Mouse (Mus musculus): ENCODE data around the gene Gm20388. TPM values are rescaled to one million over a fixed set of nuclear protein-coding genes. Genes with fewer than 3 reads are reported as not detected.

The Gm20388 gene
- polyA plus RNA-seq, 1 experiment from 2014 or later, result 2.5 TPM

DNA sequence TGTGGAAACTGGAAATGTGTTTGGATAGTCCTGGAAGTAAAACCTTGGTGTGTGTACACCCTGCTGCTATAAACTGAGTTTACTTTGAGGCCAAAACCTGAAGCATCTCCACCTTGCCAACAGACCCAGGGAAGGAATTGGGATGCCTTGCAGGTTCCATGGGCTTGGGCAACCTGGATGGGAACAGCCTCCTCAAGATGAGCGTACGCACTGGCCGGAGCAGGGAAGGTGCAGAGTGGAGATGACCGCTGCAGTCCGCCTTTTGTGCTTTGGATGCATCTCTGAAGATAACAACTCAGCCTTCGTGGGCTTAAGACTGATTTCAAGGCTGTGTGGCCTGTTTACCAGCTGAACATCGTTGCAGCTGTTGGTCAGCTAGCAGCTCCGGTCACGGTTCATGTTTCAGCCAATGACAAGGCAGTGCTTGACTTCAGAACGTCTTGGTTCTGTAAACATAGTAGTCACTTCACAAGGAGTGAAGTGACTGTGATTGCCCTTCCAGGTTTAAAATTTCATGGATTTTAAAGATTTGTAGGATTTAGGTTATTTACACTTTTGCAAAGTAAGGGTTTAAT lies 2044.4 kb downstream of the Gm20388 start:
- WGBS, result 84% methylated on average over 10 of the region's 10 CpGs
- H3K9me3 ChIP-seq (replicated peaks), result no peaks in the 10 kb centered on the region
- no peak overlapping the region for H3K4me3 ChIP-seq
- H3K4me1 ChIP-seq, result peaks cover 21% of the 10 kb centered on the region
- no peaks in the 10 kb centered on the region for H3K27me3 ChIP-seq (ENCODE audit: low read depth, poor library complexity, severe bottlenecking)
- H3K27ac ChIP-seq, result no peak overlapping the region
- H3K36me3 ChIP-seq, result peaks cover 52% of the 10 kb centered on the region
- no peak for DNase-seq (ENCODE audit: low spot score)

DNA sequence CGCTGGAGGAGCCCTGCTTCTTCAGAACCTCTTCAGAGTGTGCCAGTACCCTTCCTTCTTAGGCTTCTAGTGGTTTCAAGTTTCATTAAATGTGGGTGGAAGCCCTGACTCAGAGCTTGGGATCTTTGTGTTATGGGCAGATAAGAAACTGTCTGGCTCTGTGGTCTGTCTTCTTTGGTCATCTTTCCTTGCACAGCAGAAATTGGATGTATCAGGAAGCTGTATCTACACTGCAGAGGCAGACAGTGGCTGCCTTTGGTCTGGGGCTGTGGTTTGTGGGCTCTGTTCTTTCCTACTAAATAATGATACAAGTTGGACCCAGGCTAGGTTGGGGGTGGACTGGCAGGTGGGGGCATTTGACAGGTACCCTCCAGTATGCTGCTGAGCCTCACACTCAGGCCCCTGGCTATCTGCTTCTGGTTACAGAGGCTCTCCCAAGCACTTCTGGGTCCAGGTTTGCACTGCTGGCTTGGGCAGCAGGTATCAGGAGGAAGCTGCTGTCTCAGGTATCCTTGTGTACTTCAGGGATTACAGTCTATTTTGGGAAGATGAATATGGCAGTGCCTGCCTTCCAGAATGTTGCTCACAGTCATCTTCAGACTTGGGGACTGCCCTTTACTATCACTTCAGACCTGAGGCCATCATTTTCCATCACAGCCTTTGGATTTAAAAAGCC lies 2045.3 kb downstream of the Gm20388 start:
- no peak overlapping the region for H3K27ac ChIP-seq
- WGBS, result 74% methylated on average over 1 of the region's 1 CpGs
- no peak for DNase-seq (ENCODE audit: low spot score)
- H3K4me1 ChIP-seq, result peaks cover 21% of the 10 kb centered on the region
- H3K4me3 ChIP-seq, result no peak overlapping the region
- H3K36me3 ChIP-seq, result peaks cover 60% of the 10 kb centered on the region
- no peaks in the 10 kb centered on the region for H3K27me3 ChIP-seq (ENCODE audit: low read depth, poor library complexity, severe bottlenecking)
- H3K9me3 ChIP-seq (replicated peaks), result no peaks in the 10 kb centered on the region

DNA sequence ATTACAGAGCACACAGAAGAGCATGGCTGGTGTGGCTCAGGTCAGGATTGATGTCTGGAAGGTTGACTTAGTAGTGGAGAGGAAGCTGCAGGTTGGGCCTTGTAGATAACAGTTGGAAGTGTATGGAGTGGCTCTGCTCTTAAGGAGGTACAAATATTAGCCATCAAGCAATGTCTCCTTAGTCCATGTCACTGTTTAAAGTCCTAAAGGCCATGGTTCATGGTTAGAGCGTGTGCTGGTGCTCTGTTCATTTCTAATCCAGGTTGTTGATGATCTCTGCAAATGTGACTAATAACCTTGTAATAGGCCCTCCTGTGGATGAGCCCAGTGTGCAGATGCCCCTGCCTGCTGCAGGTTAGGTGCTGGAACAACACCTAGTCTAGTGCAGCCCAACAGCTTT lies 2047.8 kb downstream of the Gm20388 start:
- 88% methylated on average over 1 of the region's 1 CpGs for WGBS
- Histone ChIP-seq H3K27ac (no peak overlapping the region), H3K4me1 (peaks cover 3% of the 10 kb centered on the region; the same call in 1 of the 2 replicates), H3K9me3 (replicated peaks) (no peaks in the 10 kb centered on the region), H3K36me3 (peaks cover 50% of the 10 kb centered on the region), H3K4me3 (no peak overlapping the region), H3K27me3 (ENCODE audit: low read depth, poor library complexity, severe bottlenecking) (no peaks in the 10 kb centered on the region)
- no peak for DNase-seq (ENCODE audit: low spot score)

DNA sequence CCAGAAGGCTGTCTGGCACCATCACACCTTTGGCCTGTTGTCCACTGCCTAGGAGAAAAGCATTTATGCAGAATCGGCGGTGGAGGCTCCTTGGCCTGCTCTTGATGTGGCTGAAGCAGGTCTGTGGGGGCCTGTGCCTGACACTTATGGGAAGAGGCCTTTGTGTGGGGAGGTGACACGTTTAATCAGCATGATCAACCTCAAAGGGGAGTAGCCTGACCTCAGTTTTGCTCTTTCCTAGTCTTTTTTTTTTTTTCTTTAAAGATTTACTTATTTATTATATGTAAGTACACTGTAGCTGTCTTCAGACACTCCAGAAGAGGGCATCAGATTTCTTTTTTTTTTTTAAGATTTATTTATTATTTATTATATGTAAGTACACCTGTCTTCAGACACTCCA lies 2052.3 kb downstream of the Gm20388 start:
- no peak for DNase-seq (ENCODE audit: low spot score)
- Histone ChIP-seq H3K9me3 (replicated peaks) (no peaks in the 10 kb centered on the region), H3K27ac (no peak overlapping the region), H3K4me1 (peaks cover 37% of the 10 kb centered on the region), H3K27me3 (ENCODE audit: low read depth, poor library complexity, severe bottlenecking) (no peaks in the 10 kb centered on the region), H3K4me3 (no peak overlapping the region), H3K36me3 (peaks cover 25% of the 10 kb centered on the region)
- 82% methylated on average over 3 of the region's 3 CpGs for WGBS

DNA sequence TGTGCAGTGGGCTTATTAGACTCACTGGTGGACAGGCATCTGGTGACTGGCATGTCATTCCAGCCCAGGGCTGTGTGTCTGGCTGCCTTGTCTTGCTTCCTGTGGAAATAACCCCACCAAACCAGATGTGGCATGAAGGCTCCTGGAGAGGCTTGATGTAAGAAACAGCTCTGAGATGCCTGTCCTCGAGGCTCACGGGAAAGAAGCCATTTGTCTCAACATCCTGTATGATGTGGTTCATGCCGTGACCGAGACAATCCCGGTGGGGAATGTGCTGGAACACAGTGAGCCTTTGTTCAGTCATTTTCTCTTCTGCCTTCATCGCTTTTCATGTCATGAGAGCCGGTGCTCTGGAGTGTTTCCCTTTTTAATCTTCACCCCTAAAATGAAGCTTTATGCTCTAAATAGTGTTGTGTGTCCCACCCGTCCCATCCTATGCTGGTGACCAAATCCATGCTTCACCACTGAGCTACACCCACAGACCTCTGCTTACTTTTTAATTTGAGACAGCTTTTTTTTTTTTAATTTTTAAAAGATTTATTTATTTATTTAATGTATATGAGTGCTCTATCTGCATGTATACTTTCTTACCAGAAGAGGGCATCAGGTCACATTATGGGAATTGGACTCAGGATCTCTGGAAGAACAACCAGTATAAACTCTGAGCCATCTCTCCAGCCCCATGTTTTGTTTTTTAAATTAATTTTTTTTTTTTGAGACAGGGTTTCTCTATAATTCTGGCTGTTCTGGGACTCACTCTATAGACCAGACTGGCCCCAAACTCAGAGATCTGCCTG lies 2054.3 kb downstream of the Gm20388 start:
- no peaks in the 10 kb centered on the region for H3K27me3 ChIP-seq (ENCODE audit: low read depth, poor library complexity, severe bottlenecking)
- peaks cover 49% of the 10 kb centered on the region for H3K4me1 ChIP-seq
- 85% methylated on average over 8 of the region's 8 CpGs for WGBS
- H3K27ac ChIP-seq, result no peak overlapping the region
- peaks cover 18% of the 10 kb centered on the region for H3K36me3 ChIP-seq
- H3K4me3 ChIP-seq, result no peak overlapping the region
- no peaks in the 10 kb centered on the region for H3K9me3 ChIP-seq (replicated peaks)
- no peak for DNase-seq (ENCODE audit: low spot score)

DNA sequence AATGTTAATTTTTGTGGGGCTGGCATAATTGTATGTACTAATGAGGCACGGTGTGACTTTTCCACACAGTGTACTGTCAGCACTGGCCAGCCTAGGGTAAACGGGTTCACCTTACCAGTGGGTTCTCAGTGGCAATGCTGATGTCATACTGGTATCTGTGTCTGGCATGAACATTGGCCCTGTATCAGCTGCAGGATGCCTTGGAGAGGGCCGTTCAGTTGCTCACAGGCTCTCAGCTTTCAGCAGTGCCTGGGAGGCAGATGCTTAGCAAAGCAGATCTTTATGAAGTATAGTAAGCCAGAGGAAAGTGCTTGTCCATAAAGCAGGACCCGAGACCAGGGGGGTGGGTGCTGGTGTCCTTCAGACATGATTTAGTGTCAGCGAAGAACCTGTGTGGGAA lies 2055.5 kb downstream of the Gm20388 start:
- Histone ChIP-seq H3K36me3 (peaks cover 16% of the 10 kb centered on the region), H3K9me3 (replicated peaks) (no peaks in the 10 kb centered on the region), H3K27ac (peak overlapping the region; percentile 75), H3K4me3 (no peak overlapping the region), H3K4me1 (peaks cover 49% of the 10 kb centered on the region), H3K27me3 (ENCODE audit: low read depth, poor library complexity, severe bottlenecking) (no peaks in the 10 kb centered on the region)
- 61% methylated on average over 5 of the region's 5 CpGs for WGBS
- no peak for DNase-seq (ENCODE audit: low spot score)

DNA sequence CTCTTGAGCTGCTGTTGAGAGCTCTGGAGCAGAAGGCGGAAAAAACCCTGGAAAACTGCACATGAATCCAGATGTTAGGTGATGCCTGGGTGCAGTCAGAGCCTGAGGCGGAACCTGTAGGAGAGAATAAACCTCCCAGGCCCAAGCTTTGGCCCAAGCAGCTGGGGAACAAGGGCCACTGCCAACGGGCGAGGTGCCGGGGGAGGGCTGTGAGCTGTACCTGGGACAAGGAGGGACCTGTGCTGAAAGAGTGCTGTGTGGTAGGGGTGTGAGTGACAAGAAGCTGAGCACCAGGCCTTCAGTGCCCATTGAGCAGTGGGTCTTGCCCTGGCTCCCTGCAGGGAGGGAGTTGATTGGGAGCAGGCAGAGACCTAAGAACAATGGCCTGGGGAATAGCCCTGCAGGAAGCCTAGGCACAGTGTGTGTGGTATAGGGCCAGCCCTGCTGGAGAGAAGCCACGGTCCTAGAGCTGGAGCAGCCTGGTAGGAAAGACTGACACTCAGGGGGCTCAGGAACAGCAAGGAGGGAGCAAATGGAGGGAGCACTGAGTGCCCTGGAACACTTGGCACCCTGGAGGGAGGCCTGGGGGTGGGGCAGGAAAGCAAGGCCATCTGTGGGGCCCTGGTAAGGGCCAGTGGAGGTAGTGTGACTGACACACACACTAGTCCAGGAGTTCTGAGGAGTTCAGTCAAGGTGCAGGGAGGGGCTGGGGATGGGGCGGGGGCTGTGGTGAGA lies 2056.2 kb downstream of the Gm20388 start:
- WGBS, result 52% methylated on average over 7 of the region's 7 CpGs
- peaks cover 49% of the 10 kb centered on the region for H3K4me1 ChIP-seq
- H3K27me3 ChIP-seq (ENCODE audit: low read depth, poor library complexity, severe bottlenecking), result no peaks in the 10 kb centered on the region
- peak overlapping the region; percentile 75 for H3K27ac ChIP-seq
- H3K4me3 ChIP-seq, result peak overlapping the region; percentile 6
- peak; percentile 41 for DNase-seq (ENCODE audit: low spot score)
- H3K9me3 ChIP-seq (replicated peaks), result no peaks in the 10 kb centered on the region
- peaks cover 18% of the 10 kb centered on the region for H3K36me3 ChIP-seq

DNA sequence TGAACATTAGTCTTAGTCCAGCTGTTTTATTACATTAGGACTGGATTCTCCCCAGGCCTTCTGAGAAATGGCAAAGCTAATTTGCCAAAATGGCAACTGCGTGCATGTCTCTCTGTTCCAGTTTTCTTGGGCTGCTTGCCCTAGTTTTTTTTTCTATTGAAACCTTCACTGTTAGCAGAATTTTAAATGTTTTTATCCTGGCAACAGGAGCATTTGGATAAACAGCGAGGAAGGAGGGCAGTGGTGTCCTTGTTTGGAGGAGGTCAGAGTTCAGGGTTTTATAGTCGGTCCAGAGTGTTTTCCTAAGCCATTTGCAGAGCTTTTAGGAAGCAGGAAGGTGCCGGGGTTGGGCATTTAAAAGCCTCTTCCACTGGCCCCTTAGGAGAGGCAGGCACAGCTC lies 2057.3 kb downstream of the Gm20388 start:
- 30% methylated on average over 4 of the region's 4 CpGs for WGBS

DNA sequence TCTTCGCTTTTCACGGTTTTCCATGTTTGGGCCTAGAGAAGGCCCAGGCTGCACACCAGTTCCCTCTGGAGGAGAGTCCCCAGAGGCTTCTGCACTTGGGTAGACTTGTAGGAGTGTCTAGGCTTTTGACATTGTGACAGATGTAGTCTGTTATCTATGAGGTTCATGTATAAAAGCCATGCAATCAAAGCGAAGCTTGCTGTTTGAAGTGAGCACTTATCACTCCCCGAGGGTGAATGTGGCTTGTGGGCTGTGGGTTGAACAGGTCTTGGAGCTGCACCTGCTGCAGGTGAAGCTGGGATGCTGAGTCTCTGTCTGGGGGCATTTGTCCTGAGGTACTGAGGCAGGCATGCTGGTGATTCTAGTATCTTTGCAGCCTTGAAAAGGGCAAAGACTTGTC lies 2057.9 kb downstream of the Gm20388 start:
- peaks cover 25% of the 10 kb centered on the region for H3K36me3 ChIP-seq
- H3K27me3 ChIP-seq (ENCODE audit: low read depth, poor library complexity, severe bottlenecking), result no peaks in the 10 kb centered on the region
- H3K4me3 ChIP-seq, result no peak overlapping the region
- H3K27ac ChIP-seq, result peak overlapping the region; percentile 75
- no peaks in the 10 kb centered on the region for H3K9me3 ChIP-seq (replicated peaks)
- DNase-seq (ENCODE audit: low spot score), result no peak
- WGBS, result 68% methylated on average over 4 of the region's 4 CpGs
- H3K4me1 ChIP-seq, result peaks cover 48% of the 10 kb centered on the region

More for the DNA sequence above, 2057.3 kb downstream of the Gm20388 start:
- no peaks in the 10 kb centered on the region for H3K9me3 ChIP-seq (replicated peaks)
- no peak for DNase-seq (ENCODE audit: low spot score)
- H3K36me3 ChIP-seq, result peaks cover 24% of the 10 kb centered on the region
- no peaks in the 10 kb centered on the region for H3K27me3 ChIP-seq (ENCODE audit: low read depth, poor library complexity, severe bottlenecking)
- H3K4me3 ChIP-seq, result peak overlapping the region; percentile 13; the same call in 1 of the 2 replicates
- H3K4me1 ChIP-seq, result peaks cover 49% of the 10 kb centered on the region
- H3K27ac ChIP-seq, result peak overlapping the region; percentile 75

DNA sequence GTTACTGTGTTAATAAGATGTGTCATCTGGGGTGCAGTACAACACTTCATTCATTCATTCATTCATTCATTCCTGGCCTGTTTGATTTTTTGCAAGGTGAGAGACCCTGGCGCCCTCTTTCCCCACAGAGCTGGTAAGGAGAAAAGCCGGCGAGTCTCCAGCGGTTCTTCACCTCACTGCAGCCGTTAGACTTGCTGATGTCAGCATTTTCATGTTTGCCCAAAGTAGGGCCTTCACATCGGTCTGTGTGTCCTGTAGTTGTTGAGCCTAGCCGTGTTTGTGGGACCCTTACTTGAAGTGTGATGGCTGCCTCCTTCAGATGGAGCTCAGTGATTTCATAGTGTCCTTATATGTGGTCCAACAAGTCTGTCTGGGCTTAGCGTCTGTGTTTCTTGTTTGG lies 2059.6 kb downstream of the Gm20388 start:
- 92% methylated on average over 8 of the region's 8 CpGs for WGBS
- Histone ChIP-seq H3K36me3 (peaks cover 33% of the 10 kb centered on the region), H3K27me3 (ENCODE audit: low read depth, poor library complexity, severe bottlenecking) (no peaks in the 10 kb centered on the region), H3K4me3 (no peak overlapping the region), H3K27ac (no peak overlapping the region), H3K9me3 (replicated peaks) (no peaks in the 10 kb centered on the region), H3K4me1 (peaks cover 40% of the 10 kb centered on the region)
- no peak for DNase-seq (ENCODE audit: low spot score)

DNA sequence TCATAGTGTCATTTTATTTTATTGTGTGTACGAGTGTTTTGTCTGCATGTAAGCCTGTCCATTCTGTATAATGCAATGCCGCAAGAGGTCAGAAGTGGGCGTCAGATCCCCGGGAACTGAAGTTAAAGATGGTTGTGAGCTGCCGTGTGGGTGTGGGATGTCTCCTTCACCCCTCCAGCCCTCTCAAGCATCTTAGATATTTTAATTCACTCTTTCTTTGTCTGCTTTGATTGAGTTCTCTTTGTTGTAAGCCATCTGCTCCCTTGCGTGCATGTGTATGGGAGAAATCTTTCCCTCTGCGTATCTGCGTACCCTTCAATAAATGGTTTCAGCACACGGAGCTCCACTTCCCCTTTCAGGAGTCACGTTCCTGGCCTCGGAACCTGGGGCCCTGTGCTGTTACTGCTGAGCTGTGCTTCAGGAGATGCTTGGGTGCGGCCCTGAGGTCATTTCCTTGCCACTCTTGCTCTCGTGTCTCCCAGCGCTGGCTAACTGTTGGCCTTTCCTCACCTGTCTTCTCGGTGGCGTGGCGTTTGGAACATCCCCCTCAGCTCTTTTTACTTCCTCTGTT lies 2060.9 kb downstream of the Gm20388 start:
- Histone ChIP-seq H3K4me3 (no peak overlapping the region), H3K4me1 (peaks cover 28% of the 10 kb centered on the region), H3K27me3 (ENCODE audit: low read depth, poor library complexity, severe bottlenecking) (no peaks in the 10 kb centered on the region), H3K27ac (no peak overlapping the region), H3K9me3 (replicated peaks) (no peaks in the 10 kb centered on the region), H3K36me3 (peaks cover 45% of the 10 kb centered on the region)
- 89% methylated on average over 17 of the region's 17 CpGs for WGBS
- no peak for DNase-seq (ENCODE audit: low spot score)

DNA sequence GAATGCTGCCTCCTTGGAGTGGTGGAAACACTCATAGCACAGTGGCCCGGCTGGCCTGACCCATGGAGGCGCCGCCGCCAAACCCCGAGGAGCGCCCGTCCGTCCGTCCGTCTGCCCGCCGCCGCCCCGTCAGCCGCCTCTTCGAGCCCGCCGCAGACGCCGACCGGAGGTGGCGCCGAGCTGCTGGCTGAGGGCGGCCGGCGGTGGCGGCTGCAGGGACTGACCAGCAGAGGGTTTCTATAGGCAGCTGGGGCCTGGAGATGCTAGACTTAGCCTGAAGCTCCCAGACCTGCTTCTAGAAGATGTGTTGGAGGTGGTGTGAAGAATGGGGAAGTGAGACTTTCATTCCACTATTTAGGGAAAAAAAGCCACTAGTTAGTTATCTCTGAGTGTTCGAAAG lies 2063.3 kb downstream of the Gm20388 start:
- Histone ChIP-seq H3K27ac (no peak overlapping the region), H3K27me3 (ENCODE audit: low read depth, poor library complexity, severe bottlenecking) (no peaks in the 10 kb centered on the region), H3K9me3 (replicated peaks) (no peaks in the 10 kb centered on the region), H3K4me3 (no peak overlapping the region), H3K36me3 (peaks cover 68% of the 10 kb centered on the region), H3K4me1 (peaks cover 5% of the 10 kb centered on the region; the same call in 1 of the 2 replicates)
- no peak for DNase-seq (ENCODE audit: low spot score)
- WGBS, result 96% methylated on average over 28 of the region's 28 CpGs
